ENCODE assay signal across 8 mouse cellular contexts in the genomic region with DNA sequence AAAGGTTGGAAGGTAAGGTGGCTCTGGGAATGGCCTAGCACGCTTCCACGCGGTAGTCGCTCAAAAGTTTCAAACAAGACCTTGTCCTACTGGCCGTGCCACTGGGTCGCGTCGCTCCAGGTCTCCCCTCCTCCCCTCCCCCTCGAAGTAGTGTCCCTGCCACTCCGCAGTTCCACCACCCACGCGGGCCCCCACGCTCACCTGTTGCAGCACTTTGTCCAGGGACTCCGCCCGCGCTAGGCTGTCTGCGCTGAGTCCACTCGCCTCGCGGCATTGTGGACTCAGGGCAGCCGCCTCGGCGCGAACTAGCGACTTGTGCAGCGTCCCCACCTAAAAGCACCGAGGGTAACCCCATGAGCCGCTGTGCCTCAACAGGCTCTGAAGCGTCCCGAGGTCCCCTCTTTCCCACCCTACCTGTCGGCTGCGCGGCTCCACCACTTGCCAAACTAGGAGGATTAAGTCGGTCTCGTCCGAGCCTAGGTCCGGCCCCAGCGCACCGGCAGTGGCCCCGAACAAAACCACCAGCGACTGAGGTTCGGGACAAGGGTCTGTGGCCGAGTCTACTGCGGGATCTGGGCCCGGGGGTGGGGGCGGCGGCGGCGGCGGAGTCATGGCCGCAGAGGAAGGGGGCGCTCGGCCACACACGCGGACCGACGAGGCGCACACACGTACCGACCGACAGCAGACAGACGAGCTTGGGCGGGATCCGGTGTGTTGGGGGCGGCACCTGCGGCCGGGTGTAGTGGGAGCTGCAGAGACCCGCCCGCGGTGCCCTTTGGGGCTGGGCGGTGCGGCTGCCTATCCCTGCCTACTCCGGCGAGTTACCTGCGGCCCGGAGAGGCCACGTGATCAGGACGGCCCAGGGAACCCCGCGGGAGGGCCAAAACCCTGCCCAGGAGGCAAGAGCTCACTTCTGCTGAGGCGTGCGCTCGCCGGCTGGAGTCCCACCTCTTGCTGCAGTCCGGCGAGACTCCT. TPM values are rescaled to one million over a fixed set of nuclear protein-coding genes. Genes with fewer than 3 reads are reported as not detected.
A peak's percentile ranks its signal among the peaks of the same experiment; 100 is the strongest.
DNase-seq lines count a peak whose midpoint lies in the region; ATAC-seq lines count a peak whose summit lies in the region.

A gene (minus strand): TSS at position 819 of the 975 bp plus-strand sequence.

- H3K4me1 ChIP-seq in heart, embryonic 11.5 days (ENCODE audit: control insufficient read depth, insufficient read depth, low read length) = peaks cover 15% of the 10 kb centered on the region
- H3K4me1 ChIP-seq in kidney, embryonic 16.5 days (ENCODE audit: insufficient read depth, low read length) = peaks cover 42% of the 10 kb centered on the region; the same call in 1 of the 2 replicates
- H3K4me1 ChIP-seq in stomach, embryonic 14.5 days (ENCODE audit: control insufficient read depth, insufficient read depth, low read length) = peaks cover 10% of the 10 kb centered on the region; the same call in 1 of the 2 replicates

- peak within 1 kb of the TSS; percentile 53 for H3K4me3 ChIP-seq in heart, embryonic 11.5 days (ENCODE audit: low read depth, low read length)
- H3K4me3 ChIP-seq in kidney, embryonic 16.5 days (ENCODE audit: low read length) = peak within 1 kb of the TSS; percentile 61
- peak within 1 kb of the TSS; percentile 39 for H3K4me3 ChIP-seq in stomach, embryonic 14.5 days (ENCODE audit: low read depth, low read length)

- intact Hi-C loops in left cerebral cortex, postnatal 14 days (cut with DNase I) = loop anchor here (5.0 kb wide), 1 partner anchor 76 kb away; a partner anchor contains a TSS

- H3K36me3 ChIP-seq in heart, embryonic 11.5 days (ENCODE audit: control insufficient read depth, insufficient read depth, low read length) = peaks cover under 1% of the 10 kb centered on the region; the same call in 1 of the 2 replicates
- peaks cover 8% of the 10 kb centered on the region for H3K36me3 ChIP-seq in kidney, embryonic 16.5 days (ENCODE audit: insufficient read depth, low read length)
- peaks cover 15% of the 10 kb centered on the region for H3K36me3 ChIP-seq in stomach, embryonic 14.5 days (ENCODE audit: control insufficient read depth, insufficient read depth, low read length)

- H3K9me3 ChIP-seq in heart, embryonic 11.5 days (replicated peaks; ENCODE audit: control insufficient read depth, low read length) = no peaks in the 10 kb centered on the region
- H3K9me3 ChIP-seq in kidney, embryonic 16.5 days (ENCODE audit: low read length) = no peaks in the 10 kb centered on the region
- no peaks in the 10 kb centered on the region for H3K9me3 ChIP-seq in stomach, embryonic 14.5 days (ENCODE audit: control insufficient read depth, low read depth, low read length)

- ATAC-seq in heart, embryonic 11.5 days (replicated peaks; ENCODE audit: insufficient number of reproducible peaks, low FRiP score, low TSS enrichment) = 0 out of 2 replicates have a peak, but pooled peaks have one; percentile 24
- peak; percentile 62 for ATAC-seq in kidney, embryonic 16.5 days (ENCODE audit: low FRiP score, low TSS enrichment)
- ATAC-seq in stomach, embryonic 14.5 days (ENCODE audit: insufficient number of reproducible peaks, insufficient read depth, low FRiP score, low read depth) = peak; percentile 73

- peaks cover 39% of the 10 kb centered on the region for H3K27me3 ChIP-seq in heart, embryonic 11.5 days (ENCODE audit: control insufficient read depth, insufficient read depth, low read length)
- peaks cover 26% of the 10 kb centered on the region for H3K27me3 ChIP-seq in kidney, embryonic 16.5 days (ENCODE audit: insufficient read depth, low read length)
- H3K27me3 ChIP-seq in stomach, embryonic 14.5 days (ENCODE audit: control insufficient read depth, insufficient read depth, low read length) = peaks cover 15% of the 10 kb centered on the region

- peak within 1 kb of the TSS; percentile 35; the same call in 1 of the 2 replicates for H3K27ac ChIP-seq in heart, embryonic 11.5 days (ENCODE audit: low read depth, low read length)
- H3K27ac ChIP-seq in kidney, embryonic 16.5 days (ENCODE audit: low read length) = peak within 1 kb of the TSS; percentile 86
- H3K27ac ChIP-seq in stomach, embryonic 14.5 days (ENCODE audit: low read length) = peak within 1 kb of the TSS; percentile 94

- peak within 1 kb of the TSS; percentile 65 for H3K9ac ChIP-seq in heart, embryonic 11.5 days (ENCODE audit: low read depth, low read length)
- H3K9ac ChIP-seq in kidney, embryonic 16.5 days (replicated peaks; ENCODE audit: low read length) = peak within 1 kb of the TSS; percentile 70
- peak within 1 kb of the TSS; percentile 47 for H3K9ac ChIP-seq in stomach, embryonic 14.5 days (replicated peaks; ENCODE audit: low read depth, low read length)

- H3K4me2 ChIP-seq in heart, embryonic 11.5 days = peak within 1 kb of the TSS; percentile 99
- peak within 1 kb of the TSS; percentile 85 for H3K4me2 ChIP-seq in kidney, embryonic 16.5 days (replicated peaks; ENCODE audit: low read depth, low read length)
- peak within 1 kb of the TSS; percentile 75 for H3K4me2 ChIP-seq in stomach, embryonic 14.5 days (replicated peaks; ENCODE audit: low read depth, low read length)

- WGBS in heart, embryonic 11.5 days (ENCODE audit: insufficient replicate concordance) = under 1% methylated on average over 80 of the region's 86 CpGs
- whole genome bisulfite sequencing in kidney, embryonic 16.5 days = 1% methylated on average over 72 of the region's 86 CpGs
- WGBS in stomach, embryonic 14.5 days = 1% methylated on average over 75 of the region's 86 CpGs

- peak; percentile 62 for DNase-seq in CD4-positive, CD25-positive, alpha-beta regulatory T cell, adult 2 months (ENCODE audit: low read depth, low spot score)
- peak; percentile 63 for DNase-seq in adrenal gland, postnatal 25 days
- peak; percentile 78 for DNase-seq in lung, postnatal 14 days
- no peak for DNase-seq in left cerebral cortex, postnatal 14 days (ENCODE audit: low spot score in 2 of 2)
- DNase-seq in frontal cortex, postnatal 25 days (ENCODE audit: low spot score in 2 of 2) = no peak

RNA-seq across cellular contexts. Expression of the gene that starts here (rescaled TPM):
- total RNA-seq in adrenal gland, postnatal 25 days (2021) = 2.0 and 3.9 TPM in 2 replicates
- 1.3 and 1.4 TPM in 2 replicates for polyA plus RNA-seq in heart, embryonic 11.5 days (2014; fragmentation: Nextera tagmentation; extraction: Ambion mirVana)
- polyA plus RNA-seq in kidney, embryonic 16.5 days (2015; fragmentation: Nextera tagmentation; extraction: Ambion mirVana) = 24.3 and 28.5 TPM in 2 replicates
- polyA plus RNA-seq in stomach, embryonic 14.5 days (2014; fragmentation: Nextera tagmentation; extraction: Ambion mirVana) = 30.0 and 35.4 TPM in 2 replicates
- total RNA-seq in left cerebral cortex, postnatal 14 days (2021) = under 1 TPM in 1 of 2 experiments, not detected in 1; 0.79 TPM

Comparison
In these comparisons a context has a peak if more than half of its experiments do, and no peak if none do; other contexts are left out.
1. RNA of the gene that starts here (polyA plus RNA-seq): 30.0 to 35.4 TPM in stomach, embryonic 14.5 days and 24.3 to 28.5 TPM in kidney, embryonic 16.5 days; 1.3 to 1.4 TPM in heart, embryonic 11.5 days; every median in the first group is over 10 times any median in the second.
2. DNase-seq: peak in CD4-positive, CD25-positive, alpha-beta regulatory T cell, adult 2 months (single experiment), adrenal gland, postnatal 25 days (single experiment) and lung, postnatal 14 days (single experiment); none in left cerebral cortex, postnatal 14 days (0 of 2) and frontal cortex, postnatal 25 days (0 of 2).
3. H3K27ac ChIP-seq: peak in every context shown above with its lines; median percentile 94 in stomach, embryonic 14.5 days; 86 in kidney, embryonic 16.5 days; 35 in heart, embryonic 11.5 days.
4. Peak in every context shown above with its lines, with median percentiles within 50 percentile points of each other: ATAC-seq, H3K4me2 ChIP-seq, H3K4me3 ChIP-seq and H3K9ac ChIP-seq.